Mouse (Mus musculus) adrenal gland (tissue): ENCODE data around the gene Gm45208.
"Not testable (repeated sequence)": the region's sequence is repeated elsewhere in the genome, so short reads cannot be mapped to it uniquely, and the experiment has no call there.

Experiments
- intact Hi-C: fragments of 180-260 bp; cut with DNase I; formaldehyde crosslinking; loops from one replicate; pipeline ENCODE4 v1.15.1; 2025
- long read RNA-seq, 2 experiments: library from polyadenylated mRNA; unstranded; transcript quantifications; one replicate each; pipeline ENCODE4 v2.0.0; 2020; ENCODE audit warnings: borderline replicate concordance in 1 of 2; ENCODE audit not compliant: insufficient replicate concordance in 1 of 2

Gm45208 gene
- long read RNA-seq, experiment 1: 0 reads
- long read RNA-seq, experiment 2, partial matches to known transcripts: 0 of 1 reads
- long read RNA-seq, experiment 2, other reads (novel, unspliced or antisense): 1 of 1 reads

- intact Hi-C loops: no loop called here
These were observed at the start of gene Gm45208 for GRCm38 (mm10) chrX:7721514-7722281. Gm45208 (plus strand) TSS chrX:7722245.

GRCm38 (mm10) chrX:7672739-7673138 is 49.3 kb upstream of the Gm45208 start:
- intact Hi-C loops: loop anchor here (10.0 kb wide), 1 partner anchor 248 kb away; no protein-coding TSS in a partner anchor

- intact Hi-C loops: loop anchor here (10.0 kb wide), 1 partner anchor 249 kb away; no protein-coding TSS in a partner anchor
These were observed 48.3 kb upstream of the Gm45208 start for GRCm38 (mm10) chrX:7673578-7674281.

- intact Hi-C loops: loop anchor here (10.0 kb wide), 1 partner anchor 250 kb away; no protein-coding TSS in a partner anchor
These were observed 47.6 kb upstream of the Gm45208 start for GRCm38 (mm10) chrX:7674284-7675000.

GRCm38 (mm10) chrX:7675001-7675380 is 47.1 kb upstream of the Gm45208 start:
- intact Hi-C loops: loop anchor here (10.0 kb wide), 1 partner anchor 250 kb away; no protein-coding TSS in a partner anchor

- intact Hi-C loops: loop anchor here (10.0 kb wide), 1 partner anchor 254 kb away; no protein-coding TSS in a partner anchor
These were observed 43.1 kb upstream of the Gm45208 start for GRCm38 (mm10) chrX:7678986-7679385.

GRCm38 (mm10) chrX:7679405-7680056 is 42.5 kb upstream of the Gm45208 start:
- intact Hi-C loops: loop anchor here (10.0 kb wide), 1 partner anchor 255 kb away; no protein-coding TSS in a partner anchor

- intact Hi-C loops: no loop called here
These were observed 42.0 kb upstream of the Gm45208 start for GRCm38 (mm10) chrX:7680057-7680412.

- intact Hi-C loops: no loop called here
These were observed 41.2 kb upstream of the Gm45208 start, which contains the start of gene Magix for GRCm38 (mm10) chrX:7680864-7681263. Magix (minus strand) TSS chrX:7681251.

- intact Hi-C loops: no loop called here
These were observed 33.7 kb upstream of the Gm45208 start for GRCm38 (mm10) chrX:7688321-7688720.

GRCm38 (mm10) chrX:7690486-7690885 is 31.6 kb upstream of the Gm45208 start:
- intact Hi-C loops: no loop called here

GRCm38 (mm10) chrX:7692862-7693261 is 29.2 kb upstream of the Gm45208 start:
- intact Hi-C loops: no loop called here

- intact Hi-C loops: no loop called here
These were observed 25.5 kb upstream of the Gm45208 start for GRCm38 (mm10) chrX:7696520-7696919.

GRCm38 (mm10) chrX:7696954-7697381 is 25.1 kb upstream of the Gm45208 start, which contains the start of gene Gpkow:
Gpkow (plus strand) TSS chrX:7697131.
- intact Hi-C loops: no loop called here

- intact Hi-C loops: not testable (repeated sequence)
These were observed 8.3 kb upstream of the Gm45208 start for GRCm38 (mm10) chrX:7713764-7714134.

- intact Hi-C loops: not testable (repeated sequence)
These were observed 7.7 kb upstream of the Gm45208 start, which contains the start of gene Wdr45 for GRCm38 (mm10) chrX:7714135-7714899. Wdr45 (plus strand) TSS chrX:7714333.

- intact Hi-C loops: not testable (repeated sequence)
These were observed 6.0 kb upstream of the Gm45208 start for GRCm38 (mm10) chrX:7716058-7716457.

- intact Hi-C loops: no loop called here
These were observed 202 bp downstream of the Gm45208 start for GRCm38 (mm10) chrX:7722282-7722611.

GRCm38 (mm10) chrX:7722691-7723090 is 646 bp downstream of the Gm45208 start:
- intact Hi-C loops: no loop called here

- intact Hi-C loops: no loop called here
These were observed 2.1 kb downstream of the Gm45208 start for GRCm38 (mm10) chrX:7724135-7724534.
